Mouse (Mus musculus) heart, adult 2 months (tissue): Measurements from ENCODE around the gene Myh7.

ENCODE experiments used
- CTCF ChIP-seq: fragments of 200-600 bp; IDR thresholded peaks from 2 replicates; pipeline ENCODE4 v1.8.1; 2022; ENCODE audit warnings: antibody characterized with exemption, mild to moderate bottlenecking, moderate library complexity
- POLR2A ChIP-seq: fragments of 200-500 bp; IDR thresholded peaks from 2 replicates; pipeline ENCODE4 v1.6.1; 2011; ENCODE audit warnings: mild to moderate bottlenecking, low read depth, low read length, control low read depth; ENCODE audit not compliant: insufficient read depth

DNA sequence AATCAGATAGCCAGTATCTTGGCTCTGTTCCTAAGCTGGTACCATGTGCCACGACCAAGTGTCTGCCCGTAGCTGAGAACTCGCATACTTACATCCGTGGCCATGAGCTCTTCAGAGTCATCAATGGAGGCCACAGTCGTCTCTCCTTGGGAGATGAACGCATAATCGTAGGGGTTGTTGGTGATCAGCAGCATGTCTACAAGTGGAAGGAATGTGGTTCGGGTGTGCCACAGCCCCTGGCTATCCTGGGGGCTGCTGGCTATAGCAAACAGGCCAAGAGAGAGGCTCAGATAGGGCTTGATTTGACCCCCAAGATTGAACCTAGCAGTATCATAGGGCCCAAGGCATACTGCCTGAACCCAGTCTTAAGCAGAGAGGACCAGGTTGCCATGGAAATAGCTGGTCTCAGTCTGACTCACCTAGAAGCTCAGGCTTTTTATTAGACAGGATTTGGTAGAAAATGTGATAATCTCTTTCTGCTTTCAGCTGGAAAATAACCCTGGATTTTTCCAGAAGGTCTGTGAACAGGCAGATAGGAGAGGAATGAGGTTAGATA is 4.5 kb downstream of the Myh7 start:
- TF ChIP-seq CTCF, result no peak
- peak; percentile 62 for TF ChIP-seq POLR2A
